Mouse (Mus musculus): ENCODE results near the gene Tns4. TPM values are rescaled to one million over a fixed set of nuclear protein-coding genes. Genes with fewer than 3 reads are reported as not detected.

The Tns4 gene
- polyA plus RNA-seq, 1 experiment = not detected

- no peak for TF ChIP-seq GATA1 (IDR thresholded peaks at IDR 0.05; ENCODE audit: low read length)
Observed at GRCm38 (mm10) chr11:99024468-99025134, 64.5 kb downstream of the Tns4 start.

GRCm38 (mm10) chr11:99023500-99024467, 65.3 kb downstream of the Tns4 start, which contains the start of gene Top2a:
TSS of gene Top2a (minus strand) at chr11:99024189.
- no peak for TF ChIP-seq GATA1 (IDR thresholded peaks at IDR 0.05; ENCODE audit: low read length)

GRCm38 (mm10) chr11:99023094-99023493, 66.0 kb downstream of the Tns4 start:
- no peak for TF ChIP-seq GATA1 (IDR thresholded peaks at IDR 0.05; ENCODE audit: low read length)

GRCm38 (mm10) chr11:99022384-99022933, 66.6 kb downstream of the Tns4 start:
- no peak for TF ChIP-seq GATA1 (IDR thresholded peaks at IDR 0.05; ENCODE audit: low read length)

GRCm38 (mm10) chr11:99019844-99020243, 69.3 kb downstream of the Tns4 start:
- TF ChIP-seq GATA1 (IDR thresholded peaks at IDR 0.05; ENCODE audit: low read length) = no peak

Other genes starting within 250 kb of the Tns4 start
- gene Wipf2, start 225.7 kb downstream of the Tns4 start, polyA plus RNA-seq (2012) = 13.8 and 16.1 TPM in 2 replicates
- 1.9 and 2.4 TPM in 2 replicates for gene Cdc6, start 181.5 kb downstream of the Tns4 start, polyA plus RNA-seq (2012)
- gene Rara, start 161.5 kb downstream of the Tns4 start, polyA plus RNA-seq (2012) = 24.9 and 26.9 TPM in 2 replicates
- not detected in 2 replicates for gene Gjd3, start 106.3 kb downstream of the Tns4 start, polyA plus RNA-seq (2012)
- 15.1 and 74.1 TPM in 2 replicates for gene Top2a, start 65.1 kb downstream of the Tns4 start, polyA plus RNA-seq (2012)
- gene Igfbp4, start 48.1 kb downstream of the Tns4 start, polyA plus RNA-seq (2012) = not detected in 2 replicates
- gene Ccr7, start 65.8 kb upstream of the Tns4 start, polyA plus RNA-seq (2012) = not detected in 2 replicates
- 478 and 523 TPM in 2 replicates for gene Smarce1, start 141.7 kb upstream of the Tns4 start, polyA plus RNA-seq (2012)
- not detected in 2 replicates for gene Krt222, start 154.8 kb upstream of the Tns4 start, polyA plus RNA-seq (2012)
- not detected in 2 replicates for gene Krt24, start 196.0 kb upstream of the Tns4 start, polyA plus RNA-seq (2012)
- gene Krt25, start 233.6 kb upstream of the Tns4 start, polyA plus RNA-seq (2012) = not detected in 2 replicates
- not detected in 2 replicates for gene Krt26, start 248.7 kb upstream of the Tns4 start, polyA plus RNA-seq (2012)

Measured in G1E-ER4 (cell line).